Mouse (Mus musculus): Measurements from ENCODE around the gene Cyp4f17.

Gene Cyp4f17

GRCm38 (mm10) chr17:32505851-32506728 is at the start of gene Cyp4f17:
TSS of gene Cyp4f17 (plus strand) at chr17:32506050.
- Histone ChIP-seq H3K4me1 (replicated peaks; ENCODE audit: low read depth, low read length) (peaks cover 22% of the 10 kb centered on the region), H3K9me3 (ENCODE audit: low read length) (no peaks in the 10 kb centered on the region), H3K27me3 (ENCODE audit: insufficient read depth, low read length) (no peaks in the 10 kb centered on the region), H3K36me3 (ENCODE audit: insufficient read depth, low read length) (peaks cover 13% of the 10 kb centered on the region), H3K4me3 (replicated peaks; ENCODE audit: low read length) (peak within 1 kb of the TSS; percentile 84)
- no peak for TF ChIP-seq CTCF (conservative IDR thresholded peaks at IDR 0.05; ENCODE audit: low read length)
- no peak for TF ChIP-seq POU5F1 (IDR thresholded peaks at IDR 0.05; ENCODE audit: borderline replicate concordance, low read length)
- no peak for TF ChIP-seq NANOG (IDR thresholded peaks at IDR 0.05; ENCODE audit: borderline replicate concordance, low read length)

GRCm38 (mm10) chr17:32468494-32468893 is 37.4 kb upstream of the Cyp4f17 start:
- TF ChIP-seq NANOG (IDR thresholded peaks at IDR 0.05; ENCODE audit: borderline replicate concordance, low read length), result no peak
- TF ChIP-seq CTCF (conservative IDR thresholded peaks at IDR 0.05; ENCODE audit: low read length), result no peak
- TF ChIP-seq POU5F1 (IDR thresholded peaks at IDR 0.05; ENCODE audit: borderline replicate concordance, low read length), result no peak
- Histone ChIP-seq H3K27me3 (ENCODE audit: insufficient read depth, low read length) (0 out of 2 replicates have a peak, but pooled peaks cover 6% of the 10 kb centered on the region), H3K4me1 (replicated peaks; ENCODE audit: low read depth, low read length) (peaks cover 10% of the 10 kb centered on the region; the same call in 1 of the 2 replicates), H3K36me3 (ENCODE audit: insufficient read depth, low read length) (no peaks in the 10 kb centered on the region), H3K4me3 (replicated peaks; ENCODE audit: low read length) (no peak overlapping the region), H3K9me3 (ENCODE audit: low read length) (no peaks in the 10 kb centered on the region)

GRCm38 (mm10) chr17:32470795-32471194 is 35.1 kb upstream of the Cyp4f17 start:
- no peaks in the 10 kb centered on the region for H3K36me3 ChIP-seq (ENCODE audit: insufficient read depth, low read length)
- TF ChIP-seq POU5F1 (IDR thresholded peaks at IDR 0.05; ENCODE audit: borderline replicate concordance, low read length), result no peak
- TF ChIP-seq NANOG (IDR thresholded peaks at IDR 0.05; ENCODE audit: borderline replicate concordance, low read length), result no peak
- no peak for TF ChIP-seq CTCF (conservative IDR thresholded peaks at IDR 0.05; ENCODE audit: low read length)
- no peak overlapping the region for H3K4me3 ChIP-seq (replicated peaks; ENCODE audit: low read length)
- no peaks in the 10 kb centered on the region for H3K9me3 ChIP-seq (ENCODE audit: low read length)
- no peaks in the 10 kb centered on the region for H3K27me3 ChIP-seq (ENCODE audit: insufficient read depth, low read length)
- H3K4me1 ChIP-seq (replicated peaks; ENCODE audit: low read depth, low read length), result peaks cover 9% of the 10 kb centered on the region; the same call in 1 of the 2 replicates

- Histone ChIP-seq H3K4me1 (replicated peaks; ENCODE audit: low read depth, low read length) (peaks cover 9% of the 10 kb centered on the region; the same call in 1 of the 2 replicates), H3K36me3 (ENCODE audit: insufficient read depth, low read length) (no peaks in the 10 kb centered on the region), H3K9me3 (ENCODE audit: low read length) (no peaks in the 10 kb centered on the region), H3K4me3 (replicated peaks; ENCODE audit: low read length) (no peak overlapping the region), H3K27me3 (ENCODE audit: insufficient read depth, low read length) (peaks cover 6% of the 10 kb centered on the region; the same call in 1 of the 2 replicates)
- TF ChIP-seq CTCF (conservative IDR thresholded peaks at IDR 0.05; ENCODE audit: low read length), result no peak
- no peak for TF ChIP-seq NANOG (IDR thresholded peaks at IDR 0.05; ENCODE audit: borderline replicate concordance, low read length)
- TF ChIP-seq POU5F1 (IDR thresholded peaks at IDR 0.05; ENCODE audit: borderline replicate concordance, low read length), result no peak
Measured at GRCm38 (mm10) chr17:32472176-32472575, 33.7 kb upstream of the Cyp4f17 start.

- H3K9me3 ChIP-seq (ENCODE audit: low read length), result no peaks in the 10 kb centered on the region
- peaks cover 3% of the 10 kb centered on the region; the same call in 1 of the 2 replicates for H3K4me1 ChIP-seq (replicated peaks; ENCODE audit: low read depth, low read length)
- TF ChIP-seq POU5F1 (IDR thresholded peaks at IDR 0.05; ENCODE audit: borderline replicate concordance, low read length) (no peak), CTCF (conservative IDR thresholded peaks at IDR 0.05; ENCODE audit: low read length) (no peak), NANOG (IDR thresholded peaks at IDR 0.05; ENCODE audit: borderline replicate concordance, low read length) (no peak)
- no peaks in the 10 kb centered on the region for H3K36me3 ChIP-seq (ENCODE audit: insufficient read depth, low read length)
- H3K4me3 ChIP-seq (replicated peaks; ENCODE audit: low read length), result no peak overlapping the region
- H3K27me3 ChIP-seq (ENCODE audit: insufficient read depth, low read length), result peaks cover 10% of the 10 kb centered on the region
Measured at GRCm38 (mm10) chr17:32474954-32475560, 30.8 kb upstream of the Cyp4f17 start.

- H3K27me3 ChIP-seq (ENCODE audit: insufficient read depth, low read length), result peaks cover 23% of the 10 kb centered on the region
- H3K9me3 ChIP-seq (ENCODE audit: low read length), result no peaks in the 10 kb centered on the region
- no peak for TF ChIP-seq CTCF (conservative IDR thresholded peaks at IDR 0.05; ENCODE audit: low read length)
- TF ChIP-seq POU5F1 (IDR thresholded peaks at IDR 0.05; ENCODE audit: borderline replicate concordance, low read length), result no peak
- no peak for TF ChIP-seq NANOG (IDR thresholded peaks at IDR 0.05; ENCODE audit: borderline replicate concordance, low read length)
- no peaks in the 10 kb centered on the region for H3K36me3 ChIP-seq (ENCODE audit: insufficient read depth, low read length)
- H3K4me3 ChIP-seq (replicated peaks; ENCODE audit: low read length), result no peak overlapping the region
- H3K4me1 ChIP-seq (replicated peaks; ENCODE audit: low read depth, low read length), result peaks cover 13% of the 10 kb centered on the region
Measured at GRCm38 (mm10) chr17:32477204-32477603, 28.6 kb upstream of the Cyp4f17 start.

- Histone ChIP-seq H3K27me3 (ENCODE audit: insufficient read depth, low read length) (peaks cover 31% of the 10 kb centered on the region), H3K4me3 (replicated peaks; ENCODE audit: low read length) (no peak overlapping the region), H3K9me3 (ENCODE audit: low read length) (no peaks in the 10 kb centered on the region), H3K4me1 (replicated peaks; ENCODE audit: low read depth, low read length) (peaks cover 24% of the 10 kb centered on the region), H3K36me3 (ENCODE audit: insufficient read depth, low read length) (no peaks in the 10 kb centered on the region)
- no peak for TF ChIP-seq POU5F1 (IDR thresholded peaks at IDR 0.05; ENCODE audit: borderline replicate concordance, low read length)
Measured at GRCm38 (mm10) chr17:32478727-32479126, 27.1 kb upstream of the Cyp4f17 start.

All from E14TG2a.4 (cell line).